Mouse (Mus musculus) fibroblast of lung, adult 2 months (primary cell): ENCODE measurements around the gene Clec11a.

ENCODE experiments used
- DNase-seq: peaks from one replicate; pipeline ENCODE4 v3.0.0-alpha.2; 2011; ENCODE audit warnings: low read depth

The Clec11a gene

GRCm38 (mm10) chr7:44306516-44307240, at the start of gene Clec11a:
Clec11a (minus strand) TSS chr7:44306902.
- DNase-seq = peak; percentile 65

- no peak for DNase-seq
Observed at GRCm38 (mm10) chr7:44355411-44355810, 48.7 kb upstream of the Clec11a start.

- no peak for DNase-seq
Observed at GRCm38 (mm10) chr7:44353601-44354340, 47.1 kb upstream of the Clec11a start.

- no peak for DNase-seq
Observed at GRCm38 (mm10) chr7:44352750-44353600, 46.3 kb upstream of the Clec11a start.

GRCm38 (mm10) chr7:44351881-44352749, 45.4 kb upstream of the Clec11a start:
- no peak for DNase-seq

GRCm38 (mm10) chr7:44350957-44351711, 44.4 kb upstream of the Clec11a start:
- DNase-seq = peak; percentile 40

- DNase-seq = no peak
Observed at GRCm38 (mm10) chr7:44349043-44349442, 42.3 kb upstream of the Clec11a start.

- no peak for DNase-seq
Observed at GRCm38 (mm10) chr7:44344622-44345021, 37.9 kb upstream of the Clec11a start.

GRCm38 (mm10) chr7:44343459-44344015, 36.8 kb upstream of the Clec11a start:
- DNase-seq = no peak

- no peak for DNase-seq
Observed at GRCm38 (mm10) chr7:44341714-44342113, 35.0 kb upstream of the Clec11a start.

- no peak for DNase-seq
Observed at GRCm38 (mm10) chr7:44341119-44341518, 34.4 kb upstream of the Clec11a start.

- DNase-seq = no peak
Observed at GRCm38 (mm10) chr7:44340226-44340625, 33.5 kb upstream of the Clec11a start.

- DNase-seq = no peak
Observed at GRCm38 (mm10) chr7:44337121-44337849, 30.6 kb upstream of the Clec11a start.

- no peak for DNase-seq
Observed at GRCm38 (mm10) chr7:44336046-44337021, 29.6 kb upstream of the Clec11a start.

GRCm38 (mm10) chr7:44335031-44335878, 28.6 kb upstream of the Clec11a start:
- DNase-seq = no peak

- no peak for DNase-seq
Observed at GRCm38 (mm10) chr7:44334139-44334538, 27.4 kb upstream of the Clec11a start.

GRCm38 (mm10) chr7:44332336-44332735, 25.6 kb upstream of the Clec11a start:
- no peak for DNase-seq

GRCm38 (mm10) chr7:44326614-44327013, 19.9 kb upstream of the Clec11a start:
- no peak for DNase-seq
